Mouse (Mus musculus): ENCODE measurements around the gene Zfp354c. TPM values are rescaled to one million over a fixed set of nuclear protein-coding genes. Genes with fewer than 3 reads are reported as not detected.

The Zfp354c gene
- 4.7 to 8.7 TPM (median 7.0 TPM) in 4 replicates for total RNA-seq (2023)

GRCm38 (mm10) chr11:50827010-50827953 is at the start of gene Zfp354c:
Gene Zfp354c (minus strand): TSS chr11:50827724.

GRCm38 (mm10) chr11:50850177-50850735 is 22.7 kb upstream of the Zfp354c start, which contains the start of gene Grm6:
Gene Grm6 (plus strand): TSS chr11:50850685.

GRCm38 (mm10) chr11:50841023-50841735 is 13.7 kb upstream of the Zfp354c start, which contains the start of gene Zfp879:
Gene Zfp879 (minus strand): TSS chr11:50841552.

Other genes starting within 250 kb of the Zfp354c start
- not detected in 4 replicates for gene Adamts2, start 225.6 kb downstream of the Zfp354c start, total RNA-seq (2023)
- not detected in 4 replicates for gene Zfp879, start 13.8 kb upstream of the Zfp354c start, total RNA-seq (2023)
- 29.7 to 33.0 TPM (median 31.8 TPM) in 4 replicates for gene Grm6, start 23.0 kb upstream of the Zfp354c start, total RNA-seq (2023)
- gene Zfp454, start 59.9 kb upstream of the Zfp354c start, total RNA-seq (2023) = 0.30 to 0.53 TPM (median 0.44 TPM) in 4 replicates
- gene Zfp2, start 88.4 kb upstream of the Zfp354c start, total RNA-seq (2023) = 2.1 to 3.1 TPM (median 2.9 TPM) in 4 replicates
- gene Zfp354b, start 103.9 kb upstream of the Zfp354c start, total RNA-seq (2023) = 0.32 to 0.63 TPM (median 0.43 TPM) in 3 of 4 replicates, not detected in the other
- gene 4933414I15Rik, start 116.0 kb upstream of the Zfp354c start, total RNA-seq (2023) = not detected in 4 replicates
- not detected in 4 replicates for gene Prop1, start 126.0 kb upstream of the Zfp354c start, total RNA-seq (2023)
- gene Olfr1378, start 138.8 kb upstream of the Zfp354c start, total RNA-seq (2023) = not detected in 4 replicates
- gene Olfr1377, start 154.2 kb upstream of the Zfp354c start, total RNA-seq (2023) = not detected in 4 replicates
- gene Olfr51, start 175.9 kb upstream of the Zfp354c start, total RNA-seq (2023) = not detected in 4 replicates
- gene Olfr54, start 186.5 kb upstream of the Zfp354c start, total RNA-seq (2023) = not detected in 4 replicates
- gene Olfr1375, start 220.4 kb upstream of the Zfp354c start, total RNA-seq (2023) = not detected in 4 replicates
- gene Zfp354a, start 231.5 kb upstream of the Zfp354c start, total RNA-seq (2023) = not detected in 4 replicates